Mouse (Mus musculus): Measurements from ENCODE around the gene Mvb12b.

DNA sequence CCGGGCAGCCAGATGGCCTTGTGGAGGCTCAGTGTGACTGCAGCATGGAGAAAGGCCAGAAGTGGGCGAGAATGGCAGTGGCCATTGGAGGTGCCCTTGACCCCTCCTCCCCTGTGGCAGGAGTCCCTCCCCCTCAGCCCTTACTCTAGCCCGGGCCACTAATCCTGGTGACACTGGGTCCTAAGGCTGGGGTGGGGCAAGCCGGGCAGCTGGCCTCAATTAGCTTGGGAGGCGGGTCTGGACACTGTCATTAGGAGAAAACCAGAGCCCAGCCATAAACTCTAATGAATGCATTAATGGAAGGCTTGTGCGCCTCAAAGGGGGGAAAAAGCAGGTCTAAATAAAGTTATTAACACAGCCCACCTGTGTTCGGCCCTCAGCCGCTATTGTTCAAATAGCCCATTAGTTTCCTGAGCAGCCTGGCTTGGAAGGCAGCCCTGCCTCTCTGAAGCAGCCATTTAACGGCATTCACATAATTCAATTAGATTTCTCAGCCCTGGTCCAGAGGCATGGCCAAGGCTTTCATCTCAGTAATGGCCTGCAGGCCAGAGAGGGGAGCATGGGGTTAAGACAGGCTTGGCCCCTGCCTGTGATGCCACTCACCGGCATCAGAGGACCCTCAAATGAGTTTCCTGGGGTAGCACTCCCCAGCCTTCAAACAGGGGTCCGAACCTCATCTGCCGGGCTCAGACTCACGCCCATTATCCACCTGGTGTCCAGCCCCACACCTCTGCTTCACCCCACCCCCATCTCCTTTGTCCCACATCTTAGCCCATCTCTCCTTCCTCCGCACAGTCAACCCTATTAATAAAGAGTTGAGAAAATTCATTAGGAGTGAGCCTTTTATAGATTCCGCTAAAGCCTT is 186.9 kb downstream of the Mvb12b start:
- TF ChIP-seq POLR2A (IDR thresholded peaks at IDR 0.05; ENCODE audit: low read depth, low read length): no peak
- no peak for TF ChIP-seq CTCF (IDR thresholded peaks at IDR 0.05; ENCODE audit: borderline replicate concordance, insufficient read depth, low read length)
